Mouse (Mus musculus): ENCODE results near the gene Zfp870.

Zfp870 gene

DNA sequence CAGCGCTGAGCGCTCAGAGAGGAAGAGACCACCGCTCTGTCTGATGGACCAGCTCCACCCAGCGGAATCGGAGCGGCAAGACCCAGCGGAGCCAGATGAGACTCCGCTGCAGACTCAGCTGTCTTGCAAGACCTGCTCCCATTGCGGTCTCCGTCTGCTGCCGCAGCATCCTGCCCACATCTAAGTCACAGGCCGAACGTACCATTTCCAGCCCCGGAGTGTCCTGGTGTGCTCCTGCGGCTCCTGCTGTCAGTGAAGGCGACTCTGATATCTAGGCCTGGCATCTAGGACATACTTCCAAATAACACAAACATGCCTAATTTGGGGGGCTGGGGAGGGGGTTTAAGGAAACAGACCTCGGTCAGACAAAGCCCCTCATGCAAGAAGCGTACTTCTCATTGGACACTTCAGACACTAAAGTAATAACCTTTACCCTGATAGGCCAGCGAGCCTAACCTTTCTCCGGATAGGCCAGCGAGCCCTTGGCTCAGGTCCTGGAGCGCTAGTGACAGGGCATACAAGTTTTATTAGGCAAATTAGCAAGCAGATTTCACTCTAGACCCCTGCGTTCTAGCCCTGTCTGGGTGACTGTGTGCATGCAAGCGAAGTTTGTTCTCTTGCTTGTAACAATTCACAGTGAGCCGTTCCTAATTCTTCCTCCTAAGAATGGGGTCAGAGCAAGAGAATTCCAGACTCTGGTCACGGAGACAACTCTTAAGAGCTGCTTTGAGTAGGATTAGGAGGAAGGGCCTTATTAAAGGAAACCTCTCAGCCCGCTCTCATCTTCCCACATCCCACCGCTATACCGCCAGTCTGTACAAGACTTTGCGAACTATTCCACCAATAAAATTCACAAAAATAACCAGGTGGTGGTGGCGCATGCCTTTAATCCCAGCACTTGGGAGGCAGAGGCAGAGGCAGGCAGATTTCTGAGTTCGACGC is at the start of gene Zfp870:
Zfp870 (minus strand) TSS at position 404 of the 942 bp plus-strand sequence.
- peak; percentile 65 to 77 for DNase-seq (ENCODE audit: low spot score in 2 of 2)

DNA sequence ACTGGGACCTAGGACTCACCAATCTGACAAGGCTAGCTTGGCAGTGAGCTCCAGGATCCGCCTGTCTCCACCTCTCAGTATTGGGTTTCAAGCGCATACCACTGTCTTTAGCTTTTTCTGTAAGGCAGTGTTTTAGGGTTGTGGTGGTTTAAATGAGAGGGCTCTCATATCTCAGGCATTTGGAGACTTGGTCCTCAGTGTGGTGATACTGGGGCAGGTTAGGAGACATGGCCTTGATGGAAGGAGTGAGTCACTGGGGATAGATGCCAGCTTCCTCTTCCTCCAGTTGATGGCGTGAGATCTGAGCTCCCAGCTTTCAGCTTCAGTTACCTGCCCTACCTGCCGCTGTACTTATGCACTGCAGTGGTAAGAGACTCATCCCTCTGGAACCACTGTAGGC is 48.4 kb upstream of the Zfp870 start:
- no peak for DNase-seq (ENCODE audit: low spot score in 2 of 2)

DNA sequence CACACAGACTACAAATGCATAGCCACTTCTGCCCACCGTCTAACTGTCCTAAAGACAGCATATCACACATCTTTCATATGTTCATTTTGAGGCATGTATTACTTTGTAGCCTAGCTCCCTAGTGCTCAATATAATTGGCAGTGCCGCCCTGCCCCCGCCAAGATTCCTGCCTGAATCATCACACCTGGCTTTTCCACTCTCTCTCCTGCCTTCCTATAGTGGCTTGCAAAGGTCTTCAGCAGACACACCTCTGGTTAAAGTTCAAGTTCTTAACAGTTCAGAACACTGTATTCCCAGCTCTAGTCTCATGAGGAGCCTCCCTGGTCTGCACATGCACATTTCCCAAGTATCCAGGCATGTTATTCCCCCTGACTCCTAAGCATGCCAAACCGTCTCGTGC is 36.4 kb upstream of the Zfp870 start:
- DNase-seq (ENCODE audit: low spot score in 2 of 2): no peak

DNA sequence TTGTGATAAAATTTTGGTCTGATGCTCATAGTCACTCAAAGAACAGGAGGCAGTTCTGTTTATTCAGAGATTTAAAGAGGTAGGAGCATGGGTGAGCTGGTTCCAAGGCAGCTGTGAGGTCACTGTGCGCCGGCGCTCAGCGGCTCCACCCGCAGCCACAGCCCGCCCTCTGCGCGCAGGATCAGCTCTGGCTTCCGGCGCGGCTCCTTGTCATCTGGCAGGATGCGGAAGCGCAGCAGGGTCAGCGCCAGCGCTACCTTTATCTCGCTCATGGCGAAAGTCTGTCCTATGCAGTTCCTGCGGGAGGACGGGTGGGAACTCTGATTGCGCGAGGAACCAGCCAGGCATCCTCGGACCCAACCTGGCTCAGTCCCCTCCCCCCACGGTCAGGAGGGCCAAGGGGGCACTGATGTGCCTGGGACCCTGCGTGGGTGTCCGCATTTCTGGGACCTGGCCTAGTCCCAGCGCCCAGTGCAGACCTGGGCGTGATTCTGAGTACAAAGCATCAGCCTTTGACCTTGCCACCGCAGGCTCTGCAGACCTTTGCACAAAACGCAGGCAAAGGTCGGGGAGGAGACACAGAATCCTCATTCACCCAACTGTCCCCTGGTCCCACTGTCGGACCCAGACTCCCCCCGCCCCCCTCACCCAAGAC is 33.3 kb upstream of the Zfp870 start:
- peak; percentile 53 to 77 for DNase-seq (ENCODE audit: low spot score in 2 of 2)

DNA sequence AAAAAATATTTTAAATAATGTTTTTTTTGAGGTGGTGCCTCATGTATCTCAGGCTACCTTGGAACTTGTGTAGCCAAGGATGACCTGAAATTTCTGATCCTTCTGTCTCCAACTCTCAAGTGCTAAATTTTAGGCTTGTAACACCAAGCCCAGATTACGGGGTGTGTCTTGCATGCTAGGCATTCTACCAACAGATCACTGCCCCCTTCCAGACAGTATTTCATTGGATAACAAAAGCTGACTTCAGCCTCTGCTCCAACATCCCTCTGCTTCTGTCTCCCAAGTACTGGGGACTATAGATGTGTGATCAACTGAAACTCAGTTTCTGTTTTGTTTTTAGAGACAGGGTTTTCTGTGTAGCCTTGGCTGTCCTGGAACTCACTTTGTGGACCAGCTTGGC is 32.2 kb upstream of the Zfp870 start:
- DNase-seq (ENCODE audit: low spot score in 2 of 2): no peak

DNA sequence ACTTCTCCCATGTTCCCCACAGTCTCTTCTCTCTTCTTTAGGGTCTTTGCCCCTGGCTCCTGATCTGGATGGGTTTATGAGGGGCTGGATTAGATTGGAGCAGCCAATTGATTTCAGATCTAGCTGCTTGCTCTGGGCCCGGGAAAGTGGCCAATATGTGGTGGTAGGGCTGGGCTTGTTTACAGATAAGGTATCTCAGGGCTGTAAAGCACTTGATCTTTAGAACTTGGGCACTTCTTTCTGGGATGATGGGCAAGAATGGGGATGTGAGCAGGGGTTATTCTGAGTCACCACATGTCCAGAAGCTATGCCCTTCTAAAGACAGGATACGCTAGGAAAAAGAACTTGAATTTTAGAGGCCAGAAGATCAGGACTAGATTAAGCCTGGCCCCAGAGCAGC is 27.7 kb upstream of the Zfp870 start:
- no peak for DNase-seq (ENCODE audit: low spot score in 2 of 2)

DNA sequence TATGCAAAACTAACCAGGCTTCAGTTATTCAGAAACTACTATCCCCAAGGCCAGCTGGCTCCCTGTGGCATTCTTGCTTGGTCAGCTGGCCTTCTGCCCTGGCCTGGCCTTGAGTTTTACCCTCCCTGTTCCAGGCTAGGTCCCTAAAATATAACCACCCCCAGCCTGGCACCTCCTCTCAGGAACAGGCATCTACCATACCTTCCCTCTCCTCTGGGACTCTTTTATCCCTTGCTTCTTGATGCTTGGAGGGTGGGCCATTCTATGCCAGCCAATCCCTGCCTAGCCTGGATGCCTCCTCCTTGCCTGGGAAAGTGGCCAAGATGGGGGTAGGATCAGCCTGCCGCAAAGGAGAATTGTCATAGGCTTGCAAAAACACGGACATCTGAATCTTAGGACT is 25.7 kb upstream of the Zfp870 start, which contains the start of gene Cyp4f14:
Cyp4f14 (minus strand) TSS at position 212 of the 400 bp plus-strand sequence.
- DNase-seq (ENCODE audit: low spot score in 2 of 2): no peak

DNA sequence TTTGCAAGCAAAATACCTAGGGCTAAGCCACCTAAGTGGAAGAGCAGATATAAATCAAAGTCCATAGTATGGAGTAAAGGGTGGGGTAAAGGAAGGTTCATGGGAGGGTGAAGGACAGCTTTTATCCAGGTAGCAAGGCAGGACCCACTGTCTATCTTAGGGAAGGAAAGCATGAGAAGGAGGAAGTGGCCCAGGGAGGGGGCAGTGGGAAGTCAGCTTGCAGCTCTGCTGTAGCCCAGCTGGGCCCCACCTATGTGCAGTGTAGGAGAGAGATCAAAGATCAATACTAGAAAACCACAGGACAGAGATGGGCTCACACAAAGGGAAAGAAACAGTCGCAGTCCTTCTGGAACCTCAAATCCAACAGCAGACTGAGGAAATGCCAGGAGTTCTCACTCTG is 24.6 kb upstream of the Zfp870 start:
- DNase-seq (ENCODE audit: low spot score in 2 of 2): no peak

DNA sequence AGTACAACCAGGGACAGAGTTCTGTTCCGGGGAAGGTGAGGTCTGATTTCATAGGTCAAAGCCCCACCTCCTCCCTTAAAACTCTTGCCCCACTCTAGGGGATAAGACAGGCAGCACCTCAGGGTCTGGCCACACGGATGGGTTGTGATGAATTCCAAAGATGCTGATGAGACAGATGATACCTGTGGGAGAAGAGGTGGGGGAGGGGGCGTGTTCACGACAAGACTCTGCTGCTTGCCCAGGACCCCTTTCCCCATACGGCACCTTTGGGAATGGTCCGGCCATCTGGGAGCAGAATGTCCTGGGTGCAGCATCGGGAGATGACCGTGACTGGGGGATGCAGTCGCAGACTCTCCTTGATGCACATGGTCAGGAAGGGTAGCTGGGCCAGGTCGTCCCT is 14.7 kb upstream of the Zfp870 start:
- DNase-seq (ENCODE audit: low spot score in 2 of 2): peak in 1 of 2 experiments; percentile 52

DNA sequence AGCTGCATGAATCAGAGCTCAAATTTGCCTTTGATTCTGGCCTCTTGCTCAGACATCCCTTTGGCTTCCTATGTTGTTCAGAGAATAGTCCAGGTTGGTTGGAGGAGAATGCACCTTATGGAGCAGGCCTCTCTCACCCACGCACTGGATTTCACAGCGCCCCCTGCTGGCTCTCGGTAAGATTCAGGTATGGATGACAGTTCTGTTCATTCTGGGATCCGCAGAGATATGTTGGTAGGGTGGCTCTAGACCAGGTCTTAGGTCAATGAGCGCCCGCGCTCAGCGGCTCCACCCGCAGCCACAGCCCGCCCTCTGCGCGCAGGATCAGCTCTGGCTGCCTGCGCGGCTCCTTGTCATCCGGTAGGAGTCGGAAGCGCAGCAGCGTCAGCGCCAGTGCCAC is 13.8 kb upstream of the Zfp870 start:
- peak; percentile 36 to 80 for DNase-seq (ENCODE audit: low spot score in 2 of 2)

DNA sequence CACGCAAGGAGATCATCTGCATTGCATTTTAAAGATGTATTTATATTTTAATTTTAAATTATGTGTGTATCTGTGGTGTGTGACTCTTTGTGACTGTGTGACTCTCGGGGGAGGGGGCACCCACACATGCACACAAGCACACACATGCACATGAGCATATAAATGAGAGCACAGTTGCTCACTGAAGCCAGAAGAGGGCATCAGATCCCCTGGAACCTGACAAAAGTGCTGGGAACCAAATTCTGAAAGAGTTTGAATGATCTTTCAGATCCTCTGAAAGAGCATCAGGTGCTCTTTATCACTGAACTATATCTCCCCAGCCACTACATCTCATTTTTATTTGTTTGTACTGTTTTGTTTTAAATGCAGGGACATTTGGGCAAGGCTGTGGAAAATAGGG is 13.0 kb upstream of the Zfp870 start:
- DNase-seq (ENCODE audit: low spot score in 2 of 2): no peak

DNA sequence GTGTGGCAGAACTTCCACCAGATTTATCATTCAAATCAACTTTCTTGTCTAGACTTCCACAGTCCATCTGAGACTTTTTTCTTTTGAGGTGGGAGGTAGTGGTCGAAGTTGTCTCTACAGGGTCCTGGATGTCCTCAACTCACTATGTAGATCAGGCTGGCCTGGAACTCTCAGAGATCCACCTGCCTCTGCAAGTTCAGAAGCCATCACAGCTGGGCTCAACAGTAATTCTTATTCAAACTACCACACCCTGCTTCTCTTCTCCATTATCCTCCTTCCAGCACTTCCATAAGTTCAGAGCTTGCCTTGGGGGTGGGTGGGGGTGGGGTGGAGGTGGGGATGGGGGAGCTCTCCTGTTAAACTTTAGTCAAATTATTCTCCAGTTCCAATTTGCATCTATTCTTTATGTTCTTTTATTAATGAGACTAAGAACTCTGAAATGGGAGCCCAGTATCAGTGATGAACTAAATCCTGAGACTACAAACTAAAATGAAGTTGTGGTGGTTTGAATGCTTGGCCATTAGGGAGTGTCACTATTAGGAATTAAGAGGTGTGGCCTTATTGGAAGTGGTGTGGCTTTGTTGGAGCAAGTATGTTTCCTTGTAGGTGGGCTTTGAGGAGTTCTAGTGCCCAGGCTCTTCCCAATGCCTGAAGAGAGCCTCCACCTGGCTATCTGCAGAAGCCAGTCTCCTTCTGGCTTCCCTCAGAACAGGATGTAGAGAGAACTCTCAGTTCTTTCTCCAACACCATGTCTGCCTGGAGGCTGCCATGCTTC is 10.5 kb upstream of the Zfp870 start:
- DNase-seq (ENCODE audit: low spot score in 2 of 2): no peak

DNA sequence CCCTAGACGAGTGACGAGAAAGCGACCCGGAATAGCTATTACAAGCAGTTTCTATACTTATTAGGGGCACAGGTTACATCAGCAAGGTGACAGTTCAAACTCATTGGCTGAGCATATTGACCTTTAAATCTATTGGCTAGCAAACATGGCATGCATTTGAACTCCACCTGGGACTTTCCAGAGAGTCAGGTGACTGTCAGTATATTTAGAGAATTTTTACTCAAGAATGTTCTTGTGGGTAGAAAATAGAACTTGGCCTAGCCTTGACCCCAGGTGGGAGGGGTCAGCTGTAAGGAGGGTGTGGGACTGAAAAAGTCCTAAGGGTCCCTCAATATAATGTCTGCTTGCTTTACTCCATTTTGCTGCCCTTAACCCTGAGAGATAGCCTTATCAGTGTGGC is 4.0 kb upstream of the Zfp870 start:
- DNase-seq (ENCODE audit: low spot score in 2 of 2): no peak

DNA sequence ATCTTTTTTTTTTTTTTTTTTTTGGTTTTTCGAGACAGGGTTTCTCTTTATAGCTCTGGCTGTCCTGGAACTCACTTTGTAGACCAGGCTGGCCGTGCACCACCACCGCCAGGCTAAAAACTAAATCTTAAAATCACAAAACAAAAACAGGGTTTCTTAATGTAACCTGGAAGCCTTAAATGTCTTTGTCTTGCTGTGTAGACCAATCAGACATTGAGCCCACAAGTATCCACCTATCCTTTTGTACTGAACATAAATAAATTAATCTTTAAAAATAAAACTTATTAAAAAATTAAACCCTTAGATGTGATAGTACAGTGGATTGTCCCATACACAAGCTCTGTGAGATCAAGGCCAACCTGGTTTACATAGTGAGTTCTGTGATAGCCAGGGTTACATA is 2.5 kb upstream of the Zfp870 start:
- no peak for DNase-seq (ENCODE audit: low spot score in 2 of 2)

DNA sequence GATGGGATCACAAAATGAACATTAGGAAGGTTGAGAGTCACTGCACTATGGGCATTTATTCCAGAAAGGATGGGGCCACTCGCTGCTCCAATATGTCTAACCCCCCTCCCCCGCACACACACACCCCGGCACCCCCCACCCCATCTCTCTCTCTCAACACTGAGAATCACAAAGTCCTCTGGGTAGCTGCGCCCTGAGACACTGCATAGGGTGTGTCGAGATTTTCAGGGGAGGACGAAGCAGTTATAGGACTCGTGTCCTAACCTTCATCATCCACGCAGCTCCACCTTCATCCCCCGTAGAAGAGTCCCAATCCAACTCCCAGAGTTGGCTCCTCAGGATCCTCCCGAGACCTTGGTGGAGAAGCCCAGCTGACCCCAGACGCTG is 597 bp downstream of the Zfp870 start:
- no peak for DNase-seq (ENCODE audit: low spot score in 2 of 2)

DNA sequence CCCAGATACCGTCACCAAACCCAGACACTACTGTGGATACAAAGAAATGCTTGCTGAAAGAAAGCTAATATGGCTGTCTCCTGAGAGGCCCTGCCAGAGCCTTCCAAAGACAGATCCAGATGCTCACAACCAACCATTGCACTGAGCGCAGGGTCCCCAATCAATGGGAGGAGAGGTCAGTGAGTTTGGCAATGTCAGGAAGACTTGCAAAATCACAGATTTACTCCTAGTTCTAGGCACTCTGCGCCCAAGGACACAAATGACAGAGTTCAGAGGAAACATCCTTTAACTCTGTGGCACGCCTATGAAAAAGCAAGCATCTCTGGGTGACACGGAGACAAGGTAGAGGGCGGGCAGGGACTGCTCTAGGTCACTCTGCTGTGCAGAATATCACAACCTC is 1.8 kb downstream of the Zfp870 start:
- DNase-seq (ENCODE audit: low spot score in 2 of 2): no peak

DNA sequence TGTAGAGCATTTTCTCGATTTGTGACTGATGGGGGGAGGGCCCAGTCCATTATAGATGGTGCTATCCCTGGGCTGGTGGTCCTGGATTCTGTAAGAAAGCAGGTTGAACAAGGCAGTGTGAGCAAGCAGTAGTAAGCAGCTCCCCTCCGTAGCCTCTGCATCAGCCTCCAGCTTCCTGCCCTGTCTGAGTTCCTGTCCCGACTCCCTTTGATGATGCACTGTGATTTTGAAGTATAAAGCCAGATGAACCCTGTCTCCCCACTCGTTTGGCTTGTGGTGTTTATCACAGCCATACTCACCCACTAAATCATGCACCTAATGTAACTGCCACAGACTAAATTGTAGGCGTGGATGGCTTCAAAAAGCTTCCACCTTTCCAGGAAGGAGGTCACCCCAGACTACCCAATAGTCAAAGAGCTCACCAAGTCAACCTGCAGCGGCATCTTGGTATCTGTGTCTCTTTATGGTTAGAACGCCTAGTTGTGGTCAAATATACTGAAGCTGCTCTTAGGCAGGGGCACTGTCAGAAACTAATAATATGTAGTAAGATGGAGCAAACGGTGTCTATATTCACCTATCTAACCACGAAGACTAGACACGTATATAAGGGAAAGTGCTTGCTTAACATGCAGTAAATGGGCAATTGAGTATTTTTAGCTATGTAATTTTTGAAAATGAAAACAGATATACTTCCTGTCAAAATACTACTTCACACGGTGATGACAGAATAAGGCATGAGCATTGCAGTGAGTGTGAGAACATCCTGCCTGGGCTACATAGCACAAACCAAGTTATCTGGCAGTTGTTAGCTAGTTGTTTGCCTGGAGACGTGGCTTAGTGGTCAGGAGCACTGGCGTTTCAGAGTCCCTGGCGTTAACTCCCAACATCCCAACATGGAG is 10.9 kb downstream of the Zfp870 start:
- no peak for DNase-seq (ENCODE audit: low spot score in 2 of 2)

DNA sequence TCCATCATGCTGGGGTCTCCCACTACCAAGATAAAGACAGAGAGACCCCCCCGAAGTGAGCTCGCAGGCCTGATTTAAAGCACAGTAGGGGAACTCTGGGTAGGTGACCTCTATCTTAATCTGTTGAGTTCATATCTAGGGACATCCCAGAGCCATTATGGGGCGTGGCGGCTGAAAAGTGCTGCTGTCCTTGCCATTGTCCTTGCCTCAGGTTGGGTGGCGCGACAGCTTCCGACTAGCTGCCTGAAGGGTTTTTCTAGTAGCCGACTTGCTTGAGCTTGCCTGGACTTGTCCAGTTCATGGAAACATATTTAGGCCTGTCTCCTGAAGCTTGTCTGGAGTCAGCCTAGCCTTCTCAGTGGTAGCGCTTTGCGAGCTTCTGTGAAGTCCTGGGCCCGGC is 12.7 kb downstream of the Zfp870 start:
- no peak for DNase-seq (ENCODE audit: low spot score in 2 of 2)

DNA sequence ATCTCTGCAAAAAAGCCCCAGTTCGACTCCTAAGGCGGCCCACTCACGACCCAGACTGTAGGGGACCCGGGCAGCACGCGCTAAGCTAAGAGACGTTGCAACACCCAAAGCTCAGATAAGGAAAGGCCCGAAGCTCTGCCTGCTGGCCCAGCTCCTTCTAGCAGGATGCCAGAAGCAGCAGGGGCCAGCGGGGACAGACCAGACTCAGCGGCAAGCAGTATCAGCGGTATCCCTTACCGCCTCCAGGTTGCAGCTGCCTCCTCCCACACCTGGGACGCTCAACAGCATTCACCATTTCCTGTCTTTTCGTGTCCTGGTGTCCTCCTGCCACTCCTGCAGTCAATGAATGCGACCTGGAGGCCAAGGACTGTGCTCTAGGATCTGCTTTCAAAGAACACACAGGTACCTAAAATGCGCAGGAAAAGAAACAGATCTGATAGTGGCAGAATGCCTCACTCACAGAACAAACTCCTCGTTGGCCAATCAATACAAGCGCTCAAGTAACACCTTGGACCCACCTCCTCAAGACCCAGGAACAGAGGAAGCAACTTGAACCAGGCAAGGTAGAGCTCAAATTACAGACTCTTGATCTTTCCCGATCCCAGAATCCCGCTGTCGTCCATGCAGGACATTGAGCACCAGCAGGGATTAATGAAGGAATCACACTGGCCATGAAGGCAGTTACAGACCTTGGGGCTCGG is 13.8 kb downstream of the Zfp870 start:
- no peak for DNase-seq (ENCODE audit: low spot score in 2 of 2)

DNA sequence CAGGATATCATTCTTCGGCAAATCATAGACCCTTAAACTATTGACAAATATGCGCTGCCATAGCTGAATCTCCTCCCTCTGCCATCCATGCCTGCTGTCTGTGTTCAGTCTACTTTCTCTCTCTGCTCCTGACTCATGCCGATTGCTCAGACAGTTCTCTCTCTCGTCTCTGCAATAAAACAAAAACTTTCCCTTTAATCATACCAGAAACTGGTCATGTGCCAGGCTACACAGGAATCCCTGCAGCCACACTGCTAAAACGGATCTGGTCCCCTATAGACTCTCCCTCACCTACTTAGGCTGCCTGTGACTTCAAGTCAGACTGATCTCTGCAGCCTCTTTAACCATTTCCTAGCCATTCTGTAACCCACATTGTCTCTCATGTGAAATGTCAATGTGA is 18.7 kb downstream of the Zfp870 start:
- DNase-seq (ENCODE audit: low spot score in 2 of 2): no peak

DNA sequence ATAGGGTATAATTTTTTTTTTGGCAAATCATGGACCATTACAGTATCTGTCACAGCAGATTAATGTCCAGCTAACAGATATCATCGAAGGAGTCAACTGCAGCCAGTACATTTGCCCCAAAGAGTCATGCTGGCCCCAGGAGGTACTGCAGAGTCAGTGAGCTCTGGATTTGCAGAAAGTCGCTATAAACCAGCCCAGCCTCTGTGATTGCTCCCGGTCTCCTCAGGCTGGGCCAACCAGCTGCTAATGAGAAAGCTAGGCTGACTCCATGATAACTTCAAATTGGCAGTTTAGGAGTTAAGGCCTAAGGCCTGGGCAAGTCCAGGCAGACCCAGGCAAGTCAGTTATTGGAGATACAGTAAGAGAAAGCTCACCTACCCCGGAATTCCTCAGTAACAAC is 19.4 kb downstream of the Zfp870 start:
- DNase-seq (ENCODE audit: low spot score in 2 of 2): no peak

All from spleen, postnatal 4 days (tissue).